Mouse (Mus musculus) lung, embryonic 16.5 days (tissue): ENCODE data around the gene Ss18l2. TPM values are rescaled to one million over a fixed set of nuclear protein-coding genes. Genes with fewer than 3 reads are reported as not detected.

Source experiments
- ATAC-seq: fragments of 200-750 bp; cut with Nextera tagmentation; 2 replicates; pipeline ENCODE4 v1.8.0; 2017; ENCODE audit warnings: low read depth, mild to moderate bottlenecking, moderate library complexity
- H3K27ac ChIP-seq: fragments of 300-500 bp; sonication (generic); 2 replicates; pipeline ENCODE4 v1.5.1; 2014; ENCODE audit warnings: mild to moderate bottlenecking, control low read depth, low read length
- H3K27me3 ChIP-seq: fragments of 300-500 bp; sonication (generic); 2 replicates; pipeline ENCODE4 v1.6.1; 2014; ENCODE audit warnings: low read depth, low read length, mixed read lengths; ENCODE audit not compliant: control insufficient read depth, insufficient read depth
- H3K36me3 ChIP-seq: fragments of 300-500 bp; sonication (generic); 2 replicates; pipeline ENCODE4 v1.6.1; 2014; ENCODE audit warnings: low read length; ENCODE audit not compliant: control insufficient read depth, insufficient read depth
- H3K4me1 ChIP-seq: fragments of 300-500 bp; sonication (generic); replicated peaks from 2 replicates; pipeline ENCODE4 v1.6.1; 2014; ENCODE audit warnings: low read length, mixed read lengths; ENCODE audit not compliant: control insufficient read depth, insufficient read depth
- H3K4me2 ChIP-seq: fragments of 300-500 bp; sonication (generic); 2 replicates; pipeline ENCODE4 v1.6.1; 2014; ENCODE audit warnings: low read depth, low read length, control low read depth
- H3K4me3 ChIP-seq: fragments of 300-500 bp; sonication (generic); 2 replicates; pipeline ENCODE4 v1.5.1; 2014; ENCODE audit warnings: mild to moderate bottlenecking, low read length, control low read depth
- H3K9ac ChIP-seq: fragments of 300-500 bp; sonication (generic); 2 replicates; pipeline ENCODE4 v1.6.1; 2014; ENCODE audit warnings: low read length, control low read depth
- H3K9me3 ChIP-seq: fragments of 300-500 bp; sonication (generic); 2 replicates; pipeline ENCODE4 v1.6.1; 2016; ENCODE audit warnings: low read length; ENCODE audit not compliant: control insufficient read depth
- WGBS: fragments of 180-500 bp; shearing (Covaris S2); extraction: QIAGEN DNeasy Blood & Tissue Kit; methylation state at CpG from one replicate; pipeline ENCODE4 v1.1.7; 2014; 5-methylcytosine and 5-hydroxymethylcytosine counted together
- polyA plus RNA-seq: library from polyadenylated mRNA; unstranded; fragments of >200 nt; fragmentation: Nextera tagmentation; extraction: Ambion mirVana; gene quantifications from 2 replicates; pipeline ENCODE4 v1.2.1, GENCODE M21; 2015

The Ss18l2 gene
- polyA plus RNA-seq, 1 experiment from 2014 or later = 94.0 TPM

GRCm38 (mm10) chr9:121675011-121675410 lies 35.1 kb upstream of the Ss18l2 start:
- no peak for ATAC-seq
- 72% methylated on average over 9 of the region's 9 CpGs for WGBS
- peaks cover 25% of the 10 kb centered on the region for H3K4me1 ChIP-seq
- no peak overlapping the region for H3K4me3 ChIP-seq
- H3K36me3 ChIP-seq = no peaks in the 10 kb centered on the region
- H3K27me3 ChIP-seq = no peaks in the 10 kb centered on the region
- no peaks in the 10 kb centered on the region for H3K9me3 ChIP-seq
- H3K9ac ChIP-seq = no peak overlapping the region
- H3K4me2 ChIP-seq = no peak overlapping the region
- H3K27ac ChIP-seq = no peak overlapping the region

GRCm38 (mm10) chr9:121675556-121675955 lies 34.6 kb upstream of the Ss18l2 start:
- Histone ChIP-seq H3K4me2 (no peak overlapping the region), H3K4me3 (no peak overlapping the region), H3K27me3 (no peaks in the 10 kb centered on the region), H3K4me1 (peaks cover 25% of the 10 kb centered on the region), H3K27ac (no peak overlapping the region), H3K9me3 (no peaks in the 10 kb centered on the region), H3K36me3 (no peaks in the 10 kb centered on the region), H3K9ac (no peak overlapping the region)
- ATAC-seq = no peak
- WGBS = 96% methylated on average over 2 of the region's 2 CpGs

GRCm38 (mm10) chr9:121677069-121677468 lies 33.1 kb upstream of the Ss18l2 start:
- 0 out of 2 replicates have a peak overlapping the region, but pooled peaks have one; percentile 8 for H3K27ac ChIP-seq
- no peaks in the 10 kb centered on the region for H3K36me3 ChIP-seq
- H3K4me3 ChIP-seq = no peak overlapping the region
- H3K4me2 ChIP-seq = 0 out of 2 replicates have a peak overlapping the region, but pooled peaks have one; percentile 5
- no peaks in the 10 kb centered on the region for H3K9me3 ChIP-seq
- ATAC-seq = no peak
- H3K4me1 ChIP-seq = peaks cover 21% of the 10 kb centered on the region
- H3K27me3 ChIP-seq = no peaks in the 10 kb centered on the region
- WGBS = 34% methylated on average over 4 of the region's 4 CpGs
- H3K9ac ChIP-seq = no peak overlapping the region

- Histone ChIP-seq H3K9ac (peak overlapping the region; percentile 42; the same call in 1 of the 2 replicates), H3K4me2 (0 out of 2 replicates have a peak overlapping the region, but pooled peaks have one; percentile 5), H3K36me3 (no peaks in the 10 kb centered on the region), H3K27ac (peak overlapping the region; percentile 14; the same call in 1 of the 2 replicates), H3K4me1 (peaks cover 17% of the 10 kb centered on the region), H3K9me3 (no peaks in the 10 kb centered on the region), H3K27me3 (no peaks in the 10 kb centered on the region), H3K4me3 (no peak overlapping the region)
- peak; percentile 50 for ATAC-seq
- 24% methylated on average over 8 of the region's 8 CpGs for WGBS
These were observed 32.7 kb upstream of the Ss18l2 start for GRCm38 (mm10) chr9:121677476-121677875.

GRCm38 (mm10) chr9:121679549-121679948 lies 30.6 kb upstream of the Ss18l2 start:
- 25% methylated on average over 6 of the region's 6 CpGs for WGBS
- no peaks in the 10 kb centered on the region for H3K9me3 ChIP-seq
- no peaks in the 10 kb centered on the region for H3K27me3 ChIP-seq
- H3K4me1 ChIP-seq = peaks cover 15% of the 10 kb centered on the region
- no peak overlapping the region for H3K4me3 ChIP-seq
- ATAC-seq = peak; percentile 65
- 0 out of 2 replicates have a peak, but pooled peaks cover 2% of the 10 kb centered on the region for H3K36me3 ChIP-seq
- H3K4me2 ChIP-seq = no peak overlapping the region
- no peak overlapping the region for H3K9ac ChIP-seq
- H3K27ac ChIP-seq = no peak overlapping the region

GRCm38 (mm10) chr9:121681191-121681590 lies 28.9 kb upstream of the Ss18l2 start:
- H3K4me3 ChIP-seq = no peak overlapping the region
- H3K9ac ChIP-seq = no peak overlapping the region
- H3K36me3 ChIP-seq = 0 out of 2 replicates have a peak, but pooled peaks cover 4% of the 10 kb centered on the region
- no peaks in the 10 kb centered on the region for H3K9me3 ChIP-seq
- WGBS = 70% methylated on average over 8 of the region's 8 CpGs
- ATAC-seq = no peak
- H3K4me1 ChIP-seq = peaks cover 15% of the 10 kb centered on the region
- H3K4me2 ChIP-seq = no peak overlapping the region
- H3K27me3 ChIP-seq = no peaks in the 10 kb centered on the region
- no peak overlapping the region for H3K27ac ChIP-seq

GRCm38 (mm10) chr9:121682037-121682680 lies 28.0 kb upstream of the Ss18l2 start:
- WGBS = 62% methylated on average over 18 of the region's 18 CpGs
- no peak for ATAC-seq
- no peak overlapping the region for H3K4me2 ChIP-seq
- H3K27me3 ChIP-seq = no peaks in the 10 kb centered on the region
- H3K9me3 ChIP-seq = no peaks in the 10 kb centered on the region
- H3K4me3 ChIP-seq = no peak overlapping the region
- H3K4me1 ChIP-seq = peaks cover 11% of the 10 kb centered on the region
- 0 out of 2 replicates have a peak, but pooled peaks cover 4% of the 10 kb centered on the region for H3K36me3 ChIP-seq
- no peak overlapping the region for H3K27ac ChIP-seq
- H3K9ac ChIP-seq = no peak overlapping the region

- 69% methylated on average over 7 of the region's 7 CpGs for WGBS
- H3K9ac ChIP-seq = no peak overlapping the region
- no peak for ATAC-seq
These were observed 25.4 kb upstream of the Ss18l2 start for GRCm38 (mm10) chr9:121684702-121685101.

GRCm38 (mm10) chr9:121690200-121690651 lies 19.9 kb upstream of the Ss18l2 start:
- no peak for ATAC-seq
- no peak overlapping the region for H3K9ac ChIP-seq
- no peaks in the 10 kb centered on the region for H3K9me3 ChIP-seq
- H3K36me3 ChIP-seq = 0 out of 2 replicates have a peak, but pooled peaks cover 9% of the 10 kb centered on the region
- WGBS = 64% methylated on average over 15 of the region's 15 CpGs
- H3K27me3 ChIP-seq = no peaks in the 10 kb centered on the region
- no peak overlapping the region for H3K4me2 ChIP-seq
- no peak overlapping the region for H3K4me3 ChIP-seq
- H3K4me1 ChIP-seq = no peaks in the 10 kb centered on the region
- H3K27ac ChIP-seq = no peak overlapping the region

More at GRCm38 (mm10) chr9:121684702-121685101, 25.4 kb upstream of the Ss18l2 start:
- no peaks in the 10 kb centered on the region for H3K9me3 ChIP-seq
- H3K36me3 ChIP-seq = 0 out of 2 replicates have a peak, but pooled peaks cover 7% of the 10 kb centered on the region
- H3K4me2 ChIP-seq = no peak overlapping the region
- no peaks in the 10 kb centered on the region for H3K4me1 ChIP-seq
- H3K27me3 ChIP-seq = no peaks in the 10 kb centered on the region
- no peak overlapping the region for H3K4me3 ChIP-seq
- H3K27ac ChIP-seq = no peak overlapping the region
